Mouse (Mus musculus): ENCODE measurements around the gene Gm10300.
A peak's percentile ranks its signal among the peaks of the same experiment; 100 is the strongest.

Gm10300 gene

DNA sequence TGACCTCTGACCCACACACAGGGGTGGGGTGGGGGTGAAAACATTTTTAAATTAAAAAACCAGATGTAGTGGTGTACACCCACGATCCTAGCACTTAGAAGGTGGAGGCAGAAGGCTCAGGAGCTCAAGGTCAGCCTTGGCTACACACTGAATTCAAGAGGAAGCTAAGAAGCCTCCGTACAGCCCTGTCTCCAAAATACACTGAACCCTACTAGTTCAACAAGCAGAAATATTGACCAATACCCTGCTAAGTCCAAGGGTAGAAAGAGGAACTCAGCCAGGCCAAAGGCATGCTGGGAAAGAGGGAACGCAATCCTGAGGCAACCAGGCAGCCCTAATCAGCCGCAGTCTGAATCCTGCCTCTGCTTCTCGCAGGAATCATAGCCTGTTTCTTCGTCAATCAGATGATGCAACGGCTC is 3.8 kb downstream of the Gm10300 start:
- no peak for DNase-seq (ENCODE audit: low read depth)

DNA sequence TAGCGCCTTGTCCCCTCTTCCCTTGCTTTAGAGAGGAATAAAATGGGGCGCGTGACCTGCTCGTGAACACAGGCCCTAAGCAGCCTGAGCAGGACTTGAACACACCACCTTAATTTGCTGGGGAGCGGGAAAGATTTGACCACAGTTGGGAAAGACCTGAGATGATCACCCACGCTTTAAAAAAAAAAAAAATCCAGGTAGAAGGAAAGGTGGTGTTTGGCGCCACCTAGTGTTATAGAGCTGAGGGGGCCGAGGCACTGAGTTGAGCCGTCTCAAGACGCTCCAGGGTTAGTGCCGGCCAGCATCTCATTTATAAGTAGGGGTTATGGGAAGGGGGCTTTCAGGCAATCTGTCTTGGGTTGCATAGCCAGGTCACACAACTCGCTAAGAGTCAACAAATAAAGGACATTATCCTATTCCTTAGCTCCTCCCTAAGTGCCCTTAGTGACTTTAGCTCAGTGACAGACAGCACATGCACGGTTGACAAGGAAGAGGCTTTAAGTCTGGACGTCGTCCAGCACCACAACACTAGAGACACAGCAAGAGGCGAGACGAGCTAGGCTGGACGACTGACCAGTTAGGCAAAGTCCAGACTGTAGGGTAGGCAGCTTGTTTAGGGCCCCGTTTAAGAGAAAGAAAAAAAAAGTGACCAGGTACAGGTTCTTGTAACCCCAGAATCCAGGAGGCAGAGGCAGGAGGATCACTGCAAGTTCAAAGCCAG is 5.2 kb downstream of the Gm10300 start:
- DNase-seq (ENCODE audit: low read depth), result peak; percentile 85

DNA sequence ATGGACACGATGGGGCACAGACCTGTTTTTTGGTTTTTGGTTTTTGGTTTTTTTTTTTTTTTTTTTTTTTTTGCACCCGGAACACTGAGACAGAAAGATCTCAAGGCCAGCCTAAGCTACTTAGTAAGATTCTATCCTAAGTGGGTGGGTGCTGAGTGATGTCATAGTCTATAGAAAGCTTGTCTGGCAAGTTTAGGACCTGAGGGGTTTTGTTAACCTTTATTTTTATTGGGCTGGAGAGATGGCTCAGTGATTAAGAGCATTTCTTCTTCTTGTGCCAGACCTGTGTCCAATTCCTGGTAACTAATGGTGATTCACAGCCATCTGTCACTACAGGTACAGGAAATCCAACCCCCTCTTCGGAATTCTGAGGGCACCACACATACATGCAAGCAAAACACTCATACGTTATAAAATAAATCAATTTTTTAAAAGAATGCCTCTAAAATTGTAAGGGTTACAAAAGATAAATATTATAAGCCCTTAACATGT is 6.0 kb downstream of the Gm10300 start:
- no peak for DNase-seq (ENCODE audit: low read depth)

DNA sequence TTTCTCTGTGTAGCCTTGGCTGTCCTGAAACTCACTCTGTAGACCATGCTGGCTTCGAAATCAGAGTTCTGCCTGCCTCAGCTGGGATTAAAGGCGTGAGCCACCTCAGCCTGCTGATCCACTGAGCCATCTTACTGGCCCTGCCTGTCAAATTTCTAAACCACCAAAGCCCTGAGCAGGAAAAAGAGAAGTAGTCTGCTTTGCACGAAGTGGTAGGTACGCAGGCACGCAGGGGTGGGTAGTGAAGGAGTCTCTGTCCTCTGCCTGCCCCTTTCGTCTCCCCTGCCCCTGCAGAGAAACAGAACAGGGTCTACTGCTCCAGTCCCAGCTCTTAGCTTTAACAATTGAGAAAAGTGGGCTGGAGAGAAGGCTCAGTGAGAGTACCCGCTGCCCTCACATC is 10.6 kb downstream of the Gm10300 start:
- no peak for DNase-seq (ENCODE audit: low read depth)

DNA sequence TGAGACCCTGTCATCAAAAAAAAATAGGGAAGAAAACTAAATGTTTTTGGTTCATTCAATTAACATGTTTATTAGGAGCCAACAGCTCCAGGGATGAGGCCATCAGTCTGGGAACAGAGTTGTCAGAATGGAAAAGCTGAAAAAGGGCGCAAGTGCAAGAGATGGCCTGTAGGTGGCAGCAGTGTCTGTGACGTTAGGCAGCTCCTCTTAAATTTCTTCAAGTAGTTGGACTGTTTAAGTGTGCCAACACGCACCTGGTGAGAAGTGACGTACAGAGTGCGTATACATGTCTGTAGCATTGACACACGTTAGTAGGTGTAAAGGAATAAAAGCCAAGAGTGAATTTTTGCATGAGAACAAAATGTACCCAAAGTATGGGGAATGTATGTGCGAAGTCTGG is 14.4 kb downstream of the Gm10300 start:
- DNase-seq (ENCODE audit: low read depth), result peak; percentile 79

DNA sequence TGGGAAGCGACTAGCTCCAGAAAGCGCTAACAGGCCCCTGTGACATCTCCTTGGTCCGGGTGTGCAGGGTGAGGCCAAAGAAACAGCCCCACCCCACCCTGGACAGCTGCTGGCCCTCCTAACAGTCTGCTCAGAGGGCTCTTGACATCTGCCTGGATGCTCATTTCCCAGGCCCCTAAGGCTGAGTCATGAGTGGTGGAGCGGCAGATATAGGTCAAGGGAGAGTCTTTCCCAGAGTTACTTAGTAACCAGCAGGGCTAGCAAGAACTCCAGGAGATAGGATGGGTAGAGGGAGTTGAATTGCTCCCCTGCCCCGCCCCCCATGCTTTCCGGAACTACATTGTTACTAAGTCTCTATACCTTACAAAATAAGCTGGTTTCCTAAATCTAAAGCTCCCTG is 18.6 kb downstream of the Gm10300 start:
- no peak for DNase-seq (ENCODE audit: low read depth)

DNA sequence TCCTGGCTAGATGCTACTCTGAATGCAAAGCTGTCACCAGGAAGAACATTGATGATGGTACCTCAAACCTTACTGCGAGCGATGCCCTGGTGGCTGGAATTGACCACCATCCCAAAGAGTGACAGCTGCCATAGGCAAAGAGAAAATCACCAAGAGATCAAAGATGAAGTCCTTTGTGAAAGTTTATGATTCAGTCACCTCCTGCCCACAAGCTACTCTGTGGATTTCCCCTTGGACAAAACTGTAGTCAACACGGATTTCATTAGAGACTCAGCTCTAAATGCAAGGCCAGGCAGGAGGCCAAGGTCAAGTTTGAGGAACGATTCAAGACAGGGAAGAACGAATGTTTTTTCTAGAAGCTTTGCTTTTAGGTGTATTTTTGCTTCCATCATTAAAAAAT is 19.4 kb downstream of the Gm10300 start:
- DNase-seq (ENCODE audit: low read depth), result no peak

DNA sequence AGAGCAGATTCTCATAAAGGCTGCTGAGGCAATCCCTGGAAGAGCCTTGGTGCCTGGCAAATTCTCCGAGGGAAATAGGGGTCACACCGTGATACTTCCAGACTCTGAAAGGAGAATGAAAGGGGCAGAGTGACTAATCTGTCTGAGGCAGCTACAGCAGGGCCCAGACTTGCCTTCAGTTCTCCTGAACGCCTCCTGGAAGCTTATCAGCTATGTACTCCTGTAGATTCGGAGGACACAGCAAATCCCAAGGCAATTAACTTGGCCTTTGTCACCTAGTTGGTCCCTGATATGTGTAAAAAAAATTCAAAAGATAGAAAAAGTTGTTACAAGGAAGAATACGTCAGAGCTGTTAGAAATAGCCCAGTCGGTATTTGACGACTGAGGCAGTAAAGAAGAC is 20.5 kb downstream of the Gm10300 start:
- no peak for DNase-seq (ENCODE audit: low read depth)

DNA sequence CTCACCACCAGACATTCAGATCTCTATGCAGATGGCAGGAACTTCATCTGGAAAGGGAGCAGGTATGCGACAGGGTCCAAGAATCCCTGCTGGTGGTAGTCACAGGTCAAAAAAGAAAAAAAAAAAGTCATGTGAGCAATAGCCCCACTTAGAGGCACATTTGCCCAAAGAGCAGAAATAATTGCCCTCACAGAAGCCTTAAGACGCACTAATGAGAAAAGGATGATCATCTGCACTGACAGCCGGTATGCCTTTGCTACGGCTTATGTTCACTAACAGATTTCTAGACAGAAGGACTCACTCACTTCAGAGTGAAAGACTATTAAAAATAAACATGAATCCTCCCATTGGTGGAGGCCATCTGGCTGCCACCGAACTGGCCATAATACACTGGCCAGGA is 25.1 kb downstream of the Gm10300 start:
- DNase-seq (ENCODE audit: low read depth), result no peak

DNA sequence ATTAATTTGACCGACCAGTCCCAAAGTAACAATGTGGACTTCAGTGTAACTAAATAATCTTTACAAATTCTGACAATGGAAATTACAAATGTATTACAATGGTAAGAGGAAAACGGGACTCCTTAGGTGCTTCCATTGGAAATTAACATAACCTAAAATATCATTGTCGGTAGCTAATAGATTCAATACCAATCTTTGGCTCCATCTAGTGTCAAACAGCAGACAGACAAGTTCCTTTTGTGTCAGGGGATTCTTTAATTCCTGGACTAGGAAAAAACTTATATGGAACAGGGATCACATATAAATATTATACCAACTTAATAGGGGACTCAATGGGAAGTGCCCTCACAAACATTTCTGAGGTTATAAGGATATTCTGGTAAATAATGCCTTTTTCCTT is 26.7 kb downstream of the Gm10300 start:
- no peak for DNase-seq (ENCODE audit: low read depth)

DNA sequence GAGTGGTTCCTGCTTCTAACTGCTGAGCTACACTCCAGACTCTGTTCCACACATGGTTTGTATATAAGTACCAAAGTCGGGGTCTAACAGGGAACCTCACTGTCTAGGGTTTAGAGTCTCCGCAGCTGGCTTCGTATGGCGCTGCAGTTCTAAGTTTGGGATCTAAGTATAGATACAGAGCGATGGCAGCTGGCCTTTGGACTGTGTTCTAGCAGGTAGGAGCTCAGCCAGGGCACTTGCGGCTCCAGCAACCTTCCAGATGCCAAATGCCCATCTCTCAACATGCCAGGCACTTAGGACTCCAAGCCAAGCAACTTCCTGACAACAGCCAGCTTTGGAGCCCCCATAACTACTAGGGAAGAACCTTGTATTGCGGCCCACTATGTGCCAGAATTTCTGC is 33.7 kb downstream of the Gm10300 start:
- DNase-seq (ENCODE audit: low read depth), result no peak

DNA sequence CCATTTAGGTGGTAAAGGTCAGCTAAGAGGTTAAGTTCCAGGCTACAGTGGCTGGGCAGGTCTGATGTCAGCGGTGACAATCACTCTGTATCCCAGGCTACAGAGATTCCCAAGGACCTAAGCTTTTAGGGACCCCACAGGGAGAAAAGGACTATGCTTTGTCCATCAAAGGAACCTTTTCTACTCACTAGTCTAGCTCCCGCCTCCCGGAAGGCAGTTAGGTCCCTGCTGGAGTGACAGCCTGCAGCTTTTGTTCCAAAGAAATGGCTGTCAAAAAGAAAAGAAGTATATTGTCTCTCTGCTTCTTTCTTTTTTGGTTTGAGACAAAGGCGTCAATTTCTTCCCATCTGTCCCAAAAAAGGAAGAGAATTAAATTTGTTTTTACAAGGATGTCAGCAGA is 36.7 kb downstream of the Gm10300 start:
- DNase-seq (ENCODE audit: low read depth), result no peak

DNA sequence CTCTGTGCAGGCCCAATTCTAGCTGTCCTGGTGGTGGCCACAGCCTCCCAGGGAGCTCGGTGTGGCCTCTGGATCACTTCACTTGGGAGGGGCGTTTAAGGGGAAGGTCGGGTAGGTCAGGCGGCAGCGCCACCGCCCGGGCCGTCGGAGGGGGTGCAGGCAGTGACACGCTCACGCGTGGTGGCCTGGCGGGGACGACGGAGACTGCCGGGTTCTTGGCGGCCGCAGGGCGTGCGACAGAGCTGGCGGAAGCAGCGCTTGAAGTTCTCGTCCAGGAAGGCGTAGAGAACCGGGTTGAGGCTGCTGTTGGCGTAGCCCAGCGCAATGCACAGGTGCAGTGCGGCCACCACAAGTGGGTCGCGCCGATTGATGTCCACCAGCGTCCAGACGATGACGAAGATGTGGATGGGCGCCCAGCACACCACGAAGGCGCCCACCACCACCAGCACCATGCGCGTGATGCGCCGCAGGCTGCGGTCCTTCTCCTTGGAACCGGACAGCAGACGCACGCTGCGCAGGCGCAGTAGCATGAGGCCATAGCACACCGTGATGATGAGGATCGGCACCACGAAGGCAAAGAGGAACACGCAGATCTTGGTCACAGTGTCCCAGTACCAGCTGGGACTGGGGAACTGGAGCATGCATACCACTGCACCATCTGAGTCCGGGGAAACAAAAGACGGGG is 39.1 kb downstream of the Gm10300 start:
- peak; percentile 18 for DNase-seq (ENCODE audit: low read depth)

DNA sequence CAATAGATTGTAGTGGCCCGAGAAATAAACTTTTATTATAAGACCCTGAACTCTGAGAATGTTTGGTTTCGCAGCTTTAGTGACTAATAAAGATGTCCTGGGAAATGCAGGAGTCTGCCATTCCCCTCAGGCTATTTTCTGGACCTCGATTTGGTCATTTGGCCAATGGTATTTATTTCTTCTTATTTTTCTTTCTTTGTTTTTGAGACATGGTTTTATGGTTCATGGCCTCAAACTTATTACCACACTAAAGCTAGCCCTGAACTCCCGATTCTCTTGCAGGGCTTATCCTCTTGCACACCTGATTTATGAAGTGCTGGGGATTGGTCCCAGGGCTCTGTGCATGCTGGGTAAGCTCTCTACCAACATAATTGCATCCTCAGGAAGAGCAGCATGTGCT is 41.8 kb downstream of the Gm10300 start:
- no peak for DNase-seq (ENCODE audit: low read depth)

DNA sequence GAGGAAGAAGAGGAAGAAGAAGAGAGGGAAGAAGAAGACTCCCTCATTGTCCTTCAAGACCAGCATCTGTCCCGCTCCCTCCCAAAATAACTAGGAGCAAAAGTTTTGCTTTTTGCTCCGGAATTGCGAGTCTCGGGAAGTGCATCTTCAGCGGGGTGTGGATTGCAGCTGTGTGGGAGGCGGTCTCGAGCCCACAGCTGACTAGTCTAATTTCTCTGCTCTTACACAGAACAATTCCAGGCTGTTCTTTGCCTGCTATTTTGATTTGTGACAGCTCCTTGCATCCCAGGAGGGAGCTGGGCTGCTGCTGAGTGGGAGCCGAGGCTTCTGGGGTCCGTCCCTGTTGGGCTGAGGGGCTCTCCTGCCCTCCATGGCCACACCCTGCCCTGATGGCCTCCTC is 45.1 kb downstream of the Gm10300 start:
- no peak for DNase-seq (ENCODE audit: low read depth)

DNA sequence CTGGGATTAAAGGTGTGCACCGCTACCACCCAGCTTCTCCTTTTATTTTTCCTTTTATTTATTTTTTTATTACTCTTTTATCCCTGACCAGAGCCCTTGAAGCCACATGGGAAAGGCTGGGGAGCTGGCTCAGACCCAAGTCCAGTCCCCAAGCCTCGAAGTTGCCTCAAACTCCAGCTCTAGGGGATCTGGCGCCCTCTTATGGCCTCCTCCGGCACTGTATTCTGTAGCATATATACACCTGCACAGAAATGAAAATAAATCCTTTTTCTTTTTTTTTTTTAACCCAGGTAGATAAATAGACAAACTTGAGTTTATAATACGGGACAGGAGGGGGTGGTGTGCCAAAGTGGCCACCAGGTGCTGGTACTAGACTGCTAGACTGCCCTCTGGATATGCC is 47.2 kb downstream of the Gm10300 start:
- DNase-seq (ENCODE audit: low read depth), result no peak

DNA sequence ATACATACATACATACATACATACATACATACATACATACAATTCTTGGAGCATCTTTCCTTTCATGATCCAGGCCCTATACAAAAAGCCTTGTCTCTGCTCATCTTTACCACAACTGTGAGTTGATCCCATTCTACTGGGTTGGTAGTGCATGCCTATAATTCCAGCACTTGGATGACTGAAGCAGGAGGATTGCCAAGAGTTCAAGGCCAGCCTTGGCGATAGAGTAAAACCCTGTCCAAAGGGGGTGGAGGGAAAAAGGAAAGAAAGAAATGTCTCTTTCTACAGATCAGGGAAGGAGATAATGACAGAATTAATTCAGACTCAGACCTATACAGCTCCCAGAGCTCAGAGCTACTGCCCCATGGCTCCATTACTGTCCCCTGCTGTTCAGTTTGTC is 48.7 kb downstream of the Gm10300 start:
- no peak for DNase-seq (ENCODE audit: low read depth)

Data from naive thymus-derived CD4-positive, alpha-beta T cell, adult 2 months (primary cell).